Mouse (Mus musculus) embryo, embryonic 11.5 days (tissue): ENCODE measurements around the gene Lgals3bp.
A peak's percentile ranks its signal among the peaks of the same experiment; 100 is the strongest.

Source experiments
- DNase-seq: peaks from one replicate; pipeline ENCODE4 v3.0.0-alpha.2; 2012; ENCODE audit warnings: low read depth, low spot score

Gene Lgals3bp

DNA sequence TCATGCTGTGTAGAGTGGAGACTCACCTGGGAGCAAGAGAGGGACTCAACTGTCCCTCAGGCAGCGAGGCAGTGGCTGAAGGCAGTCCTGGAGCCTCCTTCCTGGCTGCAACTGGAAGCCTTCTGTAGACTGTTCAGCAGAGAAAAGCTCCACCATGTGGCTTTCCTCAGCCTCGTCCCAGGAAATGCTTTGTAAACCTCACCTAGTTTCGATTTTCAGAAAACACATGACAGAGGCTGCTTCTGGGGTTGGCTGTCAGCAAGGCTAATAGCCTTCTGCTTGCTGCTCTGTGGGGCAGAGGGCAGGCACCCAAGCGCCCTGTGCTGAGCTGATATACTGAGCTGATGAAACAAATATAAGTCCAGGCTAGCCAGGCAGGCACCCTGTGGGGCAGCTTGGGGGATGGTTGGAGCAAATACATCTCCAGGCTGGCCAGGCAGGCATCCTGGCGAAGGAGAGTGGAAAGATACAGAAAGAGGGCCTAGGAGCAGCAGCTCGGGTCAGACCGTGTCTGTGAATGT lies at the start of gene Lgals3bp:
Lgals3bp (minus strand) TSS at position 333 of the 521 bp plus-strand sequence.
- DNase-seq, result no peak

DNA sequence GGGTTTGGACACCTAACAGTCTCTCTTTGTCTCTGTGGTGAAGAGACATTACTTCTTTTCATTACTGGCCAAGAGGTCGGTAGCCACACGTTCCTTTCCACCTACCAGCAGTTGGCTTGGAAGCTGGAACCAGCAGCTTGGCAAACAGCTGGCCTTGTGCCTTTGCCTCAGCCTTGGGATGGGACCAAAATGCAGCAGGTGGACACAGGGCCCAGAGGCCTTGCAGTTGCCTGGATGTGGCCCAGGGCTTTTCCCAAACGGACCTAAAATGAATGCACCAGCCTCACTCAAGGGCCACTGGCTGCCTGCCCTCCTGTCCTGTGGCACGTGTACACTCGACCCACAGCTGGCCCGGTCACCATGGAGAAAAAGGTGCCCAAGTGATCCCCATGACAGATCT lies 49.3 kb upstream of the Lgals3bp start:
- no peak for DNase-seq

DNA sequence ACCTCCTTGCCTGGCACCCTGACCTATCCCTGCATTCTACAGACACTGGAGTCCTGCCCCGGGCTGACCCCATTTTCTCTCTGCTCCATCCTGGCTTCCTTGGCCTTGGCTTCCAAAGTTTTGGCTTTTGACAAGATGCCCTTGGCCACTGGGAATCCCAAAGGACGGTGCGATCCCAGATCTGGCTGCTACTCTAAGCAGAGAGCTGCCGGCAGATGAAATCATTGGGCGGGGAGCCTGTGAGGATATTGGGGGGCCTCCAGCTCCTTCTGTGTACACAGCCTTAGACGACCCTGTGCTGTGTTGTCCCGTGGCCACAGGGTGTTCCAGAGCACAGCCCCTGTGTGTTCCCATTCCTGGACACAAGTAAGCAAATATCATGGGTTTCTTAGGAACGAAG lies 46.5 kb upstream of the Lgals3bp start:
- no peak for DNase-seq

DNA sequence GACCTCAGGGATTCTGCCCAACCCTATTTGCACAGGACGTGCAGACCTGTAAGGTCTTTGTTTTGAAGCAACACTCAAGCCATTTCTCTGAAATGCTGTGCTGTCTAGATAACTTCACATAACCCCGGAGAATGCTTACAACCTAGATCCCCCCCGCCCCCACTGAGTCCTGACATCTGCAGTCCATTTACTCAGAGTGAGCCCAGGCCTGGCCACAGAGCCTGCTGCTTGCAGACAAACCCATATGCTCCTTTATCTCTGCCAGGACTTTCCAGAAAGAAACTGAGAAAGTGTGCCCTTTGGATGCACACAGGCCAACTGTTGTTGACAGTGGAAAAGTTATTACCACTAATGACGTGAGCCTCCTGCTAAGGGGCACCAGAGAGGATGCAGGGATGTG lies 45.5 kb upstream of the Lgals3bp start:
- DNase-seq, result no peak

DNA sequence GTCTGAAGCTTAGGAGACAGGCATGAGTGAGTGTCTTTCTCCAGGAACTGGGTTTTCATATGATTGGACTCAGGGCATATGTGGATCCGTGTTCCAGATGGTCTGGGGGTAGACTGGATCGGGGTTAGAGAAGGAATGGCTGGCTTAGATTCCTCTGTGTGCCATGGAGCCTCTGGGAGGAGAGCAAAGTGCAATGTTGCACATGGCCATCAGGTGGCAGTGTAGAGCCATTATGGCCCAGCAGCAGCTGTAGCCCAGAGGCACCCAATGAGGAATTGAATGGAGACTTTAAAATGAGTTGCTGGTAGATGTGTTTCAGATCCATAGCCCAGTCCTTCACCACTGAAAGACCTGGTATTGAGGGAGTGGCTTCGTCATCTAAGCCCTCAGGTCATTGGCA lies 44.0 kb upstream of the Lgals3bp start:
- DNase-seq, result peak; percentile 76

DNA sequence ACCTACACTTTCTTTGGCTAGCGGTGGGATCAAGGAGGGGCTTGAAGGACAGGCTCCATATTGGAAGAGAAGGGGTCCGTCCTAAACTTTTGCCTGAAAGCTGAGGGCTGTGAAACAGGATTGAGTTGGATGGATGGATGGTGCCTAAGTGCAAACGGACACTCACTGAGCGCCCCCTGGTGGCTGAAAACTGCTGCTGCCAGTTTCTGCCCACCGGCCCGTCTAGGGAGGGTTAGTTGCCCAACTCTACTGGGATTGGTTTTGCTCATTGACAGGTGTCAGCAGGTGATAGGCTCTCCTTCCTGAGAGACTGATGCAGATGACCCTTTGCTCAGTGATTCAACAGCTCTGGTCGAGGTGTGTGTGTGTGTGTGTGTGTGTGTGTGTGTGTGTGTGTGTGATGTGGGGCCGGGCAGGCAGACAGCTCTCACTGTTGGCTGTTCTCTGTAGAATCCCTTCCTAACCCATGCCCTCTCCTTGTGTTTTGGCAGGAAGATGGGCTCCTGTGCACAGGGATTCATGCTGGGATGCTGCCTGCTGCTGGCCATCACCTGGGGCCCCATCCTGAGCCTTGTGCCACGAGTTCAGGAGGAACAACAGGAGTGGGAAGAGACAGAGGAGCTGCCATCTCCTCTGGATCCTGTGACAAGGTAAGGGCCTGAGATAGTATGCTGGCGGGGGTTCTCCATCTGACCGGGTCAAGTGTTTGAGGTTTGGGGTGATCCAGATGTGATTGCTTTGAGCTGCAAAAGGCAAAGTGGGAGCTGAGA lies 41.5 kb upstream of the Lgals3bp start:
- no peak for DNase-seq

DNA sequence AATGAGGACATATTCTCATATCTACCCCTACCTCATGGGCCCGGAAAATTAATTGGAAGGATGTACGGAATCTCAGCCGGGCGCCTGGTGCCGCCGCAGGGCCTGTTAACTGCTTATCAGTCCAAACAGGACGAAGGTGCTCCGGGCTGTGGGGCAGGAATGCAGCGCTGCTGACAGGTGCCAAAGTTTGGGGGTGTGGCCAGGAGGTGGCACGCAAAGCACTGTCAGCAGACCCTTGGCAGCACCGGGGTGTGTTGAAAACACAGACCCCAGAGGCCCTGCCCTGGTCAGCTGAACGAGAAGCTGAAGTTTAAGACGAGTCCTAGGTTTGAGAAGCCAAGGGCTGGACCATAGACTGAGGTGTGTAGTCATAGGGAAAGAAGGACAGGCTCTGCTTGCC lies 40.8 kb upstream of the Lgals3bp start:
- no peak for DNase-seq

DNA sequence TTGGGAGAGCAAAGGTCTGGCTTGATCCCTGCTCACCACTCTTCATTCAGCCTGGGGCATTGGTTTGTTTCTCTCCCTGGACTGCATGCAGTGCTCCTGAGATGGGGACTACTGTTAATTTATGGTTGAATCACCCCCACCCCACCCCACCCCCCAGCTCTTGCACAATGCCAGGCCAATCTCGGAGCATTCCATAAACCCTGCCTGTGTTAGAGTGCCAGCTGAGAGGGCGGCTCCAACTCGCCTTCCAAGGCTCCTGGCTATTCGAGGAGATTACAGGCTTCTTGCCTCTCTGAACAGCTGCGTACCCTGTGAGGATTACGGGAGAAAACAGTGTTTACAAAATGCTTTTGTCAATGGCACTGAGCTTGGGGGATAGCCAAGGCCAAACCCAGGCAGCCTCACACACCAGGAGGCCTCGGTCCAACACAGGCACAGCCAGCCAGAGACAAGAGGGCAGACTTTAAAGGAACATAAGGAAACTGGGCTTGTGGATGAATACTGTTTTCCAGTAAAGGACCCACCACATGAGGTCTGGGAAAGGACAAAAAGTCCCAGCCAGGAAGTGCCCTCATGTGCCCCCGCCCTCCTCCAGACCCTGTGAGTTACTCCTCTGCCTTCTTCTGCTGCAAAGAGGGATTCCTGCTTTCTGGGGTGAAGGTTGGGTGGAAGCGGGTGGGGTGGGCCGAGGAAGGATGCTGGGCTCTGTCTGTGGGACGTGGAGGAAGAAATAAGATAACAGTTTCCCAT lies 36.9 kb upstream of the Lgals3bp start:
- no peak for DNase-seq

DNA sequence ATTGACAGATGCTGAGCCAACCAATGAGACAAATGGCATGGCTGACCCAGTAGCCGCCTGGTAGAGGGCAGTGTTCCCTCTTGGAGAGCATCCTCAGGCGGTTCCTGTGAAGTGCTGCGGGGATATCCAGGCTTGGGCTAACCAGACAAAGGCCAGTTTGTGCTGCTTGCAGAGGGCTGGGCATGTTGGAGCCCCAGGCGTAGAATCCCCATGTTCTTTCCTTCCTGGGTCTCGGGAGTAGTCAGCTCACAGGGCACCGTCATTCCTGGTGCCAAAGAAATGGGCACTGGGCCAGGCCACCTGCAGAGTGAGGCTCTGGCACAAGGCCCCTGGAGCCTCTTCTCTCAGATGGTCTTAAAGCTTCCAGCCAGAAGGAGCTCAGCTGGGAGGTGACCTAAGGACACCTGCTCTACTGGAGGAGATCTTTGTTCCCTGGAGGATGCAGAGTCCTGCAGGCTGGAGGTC lies 34.6 kb upstream of the Lgals3bp start:
- no peak for DNase-seq

DNA sequence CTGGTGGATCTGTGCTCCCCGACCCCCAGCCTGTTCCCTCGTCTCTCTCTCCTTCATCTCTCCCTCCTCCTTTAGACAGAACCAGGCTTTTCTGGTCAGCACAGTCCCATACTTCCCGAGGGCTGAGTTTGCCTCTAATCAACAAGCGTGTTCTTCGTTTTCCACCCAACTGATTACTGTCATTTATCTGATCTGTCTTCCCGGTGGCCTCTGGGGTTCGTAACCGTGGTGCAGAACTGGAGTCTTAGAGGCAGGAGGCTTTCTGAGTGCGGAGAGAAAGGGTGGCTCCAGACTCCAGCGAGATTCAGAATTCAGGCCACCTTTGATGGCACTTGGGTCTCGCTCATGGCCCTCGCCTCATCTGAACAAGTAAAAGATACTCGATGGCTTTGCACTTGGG lies 32.2 kb upstream of the Lgals3bp start:
- DNase-seq, result no peak

DNA sequence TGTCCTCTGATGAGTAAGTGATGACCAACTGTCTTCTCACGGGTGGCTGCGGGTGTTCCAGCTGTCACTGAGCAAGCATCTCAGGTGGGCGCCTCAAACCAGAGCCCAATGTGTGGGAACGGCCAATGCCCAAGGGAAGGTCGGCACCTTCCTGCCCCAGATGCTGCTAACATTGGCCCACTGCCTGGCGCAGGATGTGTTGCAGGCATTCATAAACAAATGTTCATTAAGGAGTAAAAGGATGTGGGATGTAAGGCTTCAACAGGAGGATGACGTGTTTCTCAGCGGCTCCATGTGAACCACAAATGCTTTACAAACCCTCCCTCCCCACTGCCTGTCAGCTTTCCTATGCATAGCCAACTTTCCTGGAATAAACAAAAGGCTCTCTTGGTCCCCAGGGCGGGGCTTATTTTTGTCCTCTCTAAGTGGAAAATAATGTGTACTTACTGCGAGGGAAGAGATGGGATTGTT lies 31.5 kb upstream of the Lgals3bp start:
- no peak for DNase-seq

DNA sequence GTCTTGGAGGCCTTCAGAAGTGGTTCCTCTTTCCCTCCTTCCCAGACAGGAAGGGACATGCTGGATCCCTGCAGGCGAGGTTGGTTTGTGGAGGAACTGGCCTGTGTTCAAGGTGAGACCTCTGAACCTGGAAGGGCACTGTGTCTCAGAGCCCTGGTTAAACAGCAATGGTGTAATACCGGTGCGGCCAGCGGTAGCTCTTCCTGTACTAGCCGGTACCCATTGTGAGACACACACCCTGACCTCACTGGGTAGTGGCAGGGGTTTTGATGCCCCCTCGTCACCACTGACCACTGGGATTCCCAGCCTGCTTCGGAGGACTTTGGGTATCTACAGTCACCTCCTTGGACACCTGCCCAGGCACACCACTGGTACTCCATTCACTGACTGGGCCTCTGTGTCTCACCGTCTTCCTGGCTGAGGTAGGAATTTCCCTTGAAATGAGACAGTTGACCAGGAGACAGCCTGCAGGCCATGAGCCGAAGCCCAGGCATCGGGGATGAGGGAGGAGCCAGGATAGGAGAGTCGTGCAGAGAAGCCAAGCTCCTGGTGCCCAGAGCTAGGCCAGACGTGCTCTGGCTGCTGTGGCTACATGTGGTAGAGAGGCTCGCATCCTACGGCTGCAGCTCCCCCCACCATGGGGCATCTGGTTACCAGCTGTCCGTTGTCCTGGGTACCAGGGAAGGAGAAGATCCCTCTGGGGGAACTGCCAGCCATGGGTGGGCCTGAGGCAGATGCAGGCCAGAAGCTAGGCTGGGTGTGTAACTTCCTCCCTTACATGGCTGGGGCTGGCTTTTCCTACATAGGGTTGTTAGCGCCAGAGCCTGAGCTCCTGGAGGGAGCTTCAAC lies 29.4 kb upstream of the Lgals3bp start:
- DNase-seq, result no peak

DNA sequence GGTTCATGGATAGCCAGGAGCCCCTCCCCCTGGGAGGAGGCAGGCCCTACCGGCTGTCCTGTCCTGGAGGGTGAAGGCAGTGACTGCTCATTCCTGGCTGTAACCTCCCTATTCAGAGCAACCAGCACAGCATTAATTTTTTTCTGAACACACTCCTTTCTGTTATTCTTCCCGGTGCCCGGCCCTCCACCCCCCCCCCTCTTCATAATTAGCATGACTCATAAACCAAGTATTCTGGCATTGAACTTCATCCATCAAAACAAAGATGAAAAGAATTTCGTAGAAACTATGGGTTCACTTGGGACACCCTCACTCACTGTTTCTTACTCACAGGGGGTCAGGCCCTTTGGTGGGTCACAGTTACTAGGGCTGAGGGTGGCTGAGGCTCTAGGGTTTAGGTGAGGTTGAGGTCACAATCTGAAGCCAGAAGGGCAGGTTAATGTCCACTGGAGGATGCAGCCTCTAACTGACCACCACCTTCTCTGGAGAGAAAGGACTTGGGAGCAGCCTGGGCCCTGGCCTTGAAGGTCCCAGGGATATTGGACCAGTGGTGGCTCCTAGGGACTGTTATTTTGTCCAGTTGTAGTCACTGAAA lies 28.5 kb upstream of the Lgals3bp start:
- no peak for DNase-seq

DNA sequence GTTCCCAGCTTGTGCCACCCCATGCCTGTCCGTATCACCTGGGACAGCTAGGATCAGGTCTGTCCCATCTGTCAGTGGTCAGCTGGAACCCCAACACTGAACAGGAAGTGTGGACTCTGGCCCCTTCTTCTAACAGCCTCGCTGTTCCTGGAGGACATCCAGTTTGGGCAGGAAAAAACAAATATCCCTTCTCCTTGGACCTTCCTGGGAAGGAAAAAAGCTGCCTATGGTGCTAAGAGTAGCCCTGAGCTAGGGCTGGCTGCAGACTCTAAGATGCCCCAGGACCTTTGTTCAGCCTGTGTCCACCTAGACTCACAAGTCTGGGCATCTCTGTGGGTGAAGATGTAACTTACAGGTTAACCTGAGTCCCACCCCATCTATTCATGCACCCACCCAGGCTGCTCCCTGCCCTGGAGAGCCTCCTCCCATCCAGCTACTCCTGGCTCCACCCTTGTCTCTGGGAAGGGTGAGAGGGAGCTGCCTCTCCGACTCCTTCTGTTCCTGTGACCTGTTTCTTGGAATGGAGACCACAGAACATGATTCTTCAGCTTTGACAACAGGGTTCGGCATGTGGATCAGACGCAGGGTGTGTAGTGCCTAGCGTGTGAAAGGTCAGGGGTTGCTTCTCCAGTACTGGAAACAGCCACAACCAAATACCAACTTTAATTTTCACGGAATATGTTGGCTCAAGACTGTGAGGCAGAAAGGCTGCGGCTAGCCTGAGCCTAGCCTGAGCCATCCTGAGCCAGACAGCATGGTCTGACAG lies 27.2 kb upstream of the Lgals3bp start:
- no peak for DNase-seq

DNA sequence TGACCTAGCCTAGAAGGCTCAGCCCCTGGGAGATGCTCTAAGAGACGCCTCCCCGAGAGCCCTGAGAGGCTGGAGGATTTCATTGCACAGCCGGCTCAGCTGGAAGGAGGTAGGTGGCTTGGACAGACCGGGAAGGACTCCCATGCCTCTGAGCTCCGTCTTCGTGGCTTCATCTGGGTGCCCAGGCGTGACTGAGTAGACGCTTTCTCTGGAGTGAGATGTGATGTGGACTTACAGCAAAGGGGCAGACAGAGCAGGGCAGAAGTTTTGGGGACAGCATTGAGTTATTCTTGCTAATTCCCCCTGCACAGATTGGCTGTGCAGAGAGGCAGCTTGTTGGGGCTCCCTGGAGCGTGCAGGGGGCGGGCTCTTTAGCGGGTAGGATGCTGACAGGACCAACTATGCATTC lies 26.6 kb upstream of the Lgals3bp start:
- DNase-seq, result no peak

DNA sequence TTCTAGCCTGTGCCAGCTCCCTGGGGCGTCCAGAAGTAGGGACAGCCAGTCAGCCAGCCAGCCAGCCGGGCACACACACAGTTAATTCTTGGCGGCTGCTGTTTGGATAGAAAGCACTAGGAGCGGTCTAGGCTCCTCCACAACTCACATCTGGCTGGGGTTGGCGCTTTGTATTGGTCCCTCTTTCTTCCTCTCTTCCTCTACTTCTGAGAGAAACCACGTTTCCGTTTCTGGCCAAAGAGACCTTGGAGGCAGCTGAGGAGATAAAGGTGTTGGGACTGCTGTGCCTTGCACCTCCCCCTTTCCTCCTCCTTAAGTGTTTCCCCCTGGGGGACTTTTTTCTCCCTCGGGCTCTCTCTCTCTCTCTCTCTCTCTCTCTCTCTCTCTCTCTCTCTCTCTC lies 26.1 kb upstream of the Lgals3bp start, which contains the start of gene C1qtnf1:
C1qtnf1 (plus strand) TSS at position 218 of the 400 bp plus-strand sequence.
- no peak for DNase-seq

DNA sequence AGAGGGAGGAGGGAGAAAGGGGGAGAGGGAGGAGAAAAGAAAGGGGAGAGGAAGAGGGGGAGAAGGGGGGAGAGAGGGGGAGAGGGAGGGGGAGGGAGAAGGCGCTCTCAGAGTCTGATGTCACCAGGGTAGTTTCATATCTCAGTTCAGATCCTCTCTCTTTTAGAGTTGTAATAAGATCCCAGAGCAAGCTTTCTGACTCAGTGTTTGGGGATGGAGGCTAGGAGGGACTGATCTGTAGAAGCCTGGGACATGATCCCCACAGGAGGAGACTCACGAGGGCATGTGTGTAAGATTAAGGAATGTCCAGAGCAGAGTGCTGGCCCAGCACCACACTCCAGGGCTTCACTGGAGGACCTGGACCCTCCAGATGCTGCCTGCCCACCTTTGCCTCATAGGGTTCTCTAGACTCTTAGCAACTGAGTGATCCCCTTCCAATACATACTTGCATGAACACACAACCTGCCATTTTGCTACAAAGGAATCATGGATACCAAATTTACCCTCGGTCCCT lies 25.4 kb upstream of the Lgals3bp start:
- no peak for DNase-seq

DNA sequence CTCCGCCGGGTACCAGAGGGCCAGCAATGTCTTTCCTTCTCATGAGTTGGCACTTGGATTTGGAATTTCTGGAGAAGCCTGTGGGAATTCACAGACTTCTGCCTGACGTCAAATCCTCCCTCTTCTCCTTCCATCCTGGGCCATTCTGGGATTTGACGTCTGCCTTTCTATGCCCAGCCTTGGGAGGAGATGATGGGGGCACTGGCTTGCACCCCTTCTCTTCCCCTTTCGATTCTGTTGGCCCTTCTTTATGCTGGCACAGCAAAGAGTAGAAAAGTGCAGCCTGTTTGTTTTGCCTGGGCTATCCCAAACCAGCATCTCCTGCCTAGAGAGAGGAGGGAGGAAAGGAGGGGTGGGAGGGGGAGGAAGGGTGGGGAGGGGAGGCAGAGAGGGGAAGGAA lies 24.9 kb upstream of the Lgals3bp start:
- DNase-seq, result no peak

DNA sequence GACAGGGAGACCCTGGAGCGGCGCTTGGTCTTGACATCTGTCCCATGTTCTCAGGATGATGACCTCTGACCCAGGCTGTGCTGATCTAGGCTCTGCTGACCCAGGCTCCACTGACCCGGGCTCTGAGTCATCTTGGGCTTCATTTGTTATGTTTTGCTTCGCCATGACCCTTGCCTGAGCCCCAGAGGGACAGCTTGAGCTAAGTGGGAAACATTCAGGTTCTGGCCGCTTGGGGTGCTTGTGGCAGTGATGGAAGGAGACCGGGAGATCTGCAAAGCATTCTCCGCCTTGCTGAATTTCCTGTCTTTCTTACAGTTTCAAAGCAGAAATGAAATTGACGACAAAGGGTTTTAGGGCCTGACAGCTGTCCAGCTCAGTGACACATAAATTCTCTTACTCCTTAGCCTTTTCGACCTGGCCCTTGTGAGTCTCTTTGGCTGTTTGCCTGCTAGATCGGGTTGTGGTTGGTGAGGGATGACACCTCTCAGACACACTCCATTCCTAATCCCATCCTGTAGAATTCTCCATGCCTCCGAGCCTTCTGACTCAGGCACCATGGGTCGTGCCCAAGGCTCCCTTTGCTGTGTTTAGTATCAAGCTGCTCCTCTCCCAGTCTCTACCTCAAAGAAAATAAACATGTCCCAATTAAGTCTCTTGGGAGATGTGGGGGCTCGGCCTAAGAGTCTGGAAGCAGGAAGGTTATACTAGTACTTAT lies 22.9 kb upstream of the Lgals3bp start:
- no peak for DNase-seq
